Mouse (Mus musculus) heart, postnatal 25 days (tissue): ENCODE results near the gene Nfkbib. TPM values are rescaled to one million over a fixed set of nuclear protein-coding genes. Genes with fewer than 3 reads are reported as not detected.

Experiments
- DNase-seq: peaks from one replicate; pipeline ENCODE4 v3.0.0; 2022; ENCODE audit warnings: low spot score
- intact Hi-C: fragments of 180-260 bp; cut with DNase I; formaldehyde crosslinking; loops from one replicate; pipeline ENCODE4 v1.15.1; 2025
- total RNA-seq, 2 experiments: library from RNA; stranded (reverse); gene quantifications; 2 replicates each; pipeline ENCODE4 v1.2.3; 2021

Gene Nfkbib
- total RNA-seq, 2 experiments from 2014 or later, result 22.1 to 22.9 TPM

DNA sequence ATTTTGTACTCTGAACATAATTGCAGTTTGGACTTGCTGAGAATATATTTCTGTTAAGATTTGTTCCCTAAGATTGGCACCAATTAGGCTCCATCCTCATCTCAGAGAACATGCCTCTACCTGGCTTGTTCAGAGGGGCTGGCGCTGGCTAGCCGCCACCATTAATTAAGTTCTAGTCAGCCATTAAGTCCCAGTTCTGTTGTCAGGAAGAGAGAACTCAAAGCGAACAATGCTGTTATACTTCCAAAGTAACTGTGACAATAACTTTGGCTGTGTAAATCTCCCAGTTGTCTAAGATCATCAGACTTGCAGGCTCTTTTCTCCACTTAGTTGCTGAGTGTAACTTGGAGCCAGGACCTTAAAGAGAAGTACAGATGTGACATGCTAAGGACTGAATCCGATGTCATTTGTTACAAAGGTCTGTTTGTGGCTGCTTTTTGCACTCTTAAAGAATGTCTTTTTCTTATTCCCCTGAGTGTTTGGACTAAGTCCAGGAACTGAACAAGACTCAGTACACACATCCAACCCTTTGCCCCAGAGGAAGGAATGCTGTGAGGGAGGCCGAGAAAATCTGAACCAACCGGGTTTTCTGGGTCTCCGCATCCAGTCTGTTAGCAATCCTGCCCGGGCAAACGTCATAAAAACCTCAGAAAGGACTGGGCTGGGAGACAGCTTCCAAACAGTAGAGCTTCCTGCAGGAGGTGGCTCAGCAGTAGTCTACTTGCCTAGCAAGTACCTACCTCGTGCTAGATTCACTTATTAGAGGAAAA is 34.8 kb upstream of the Nfkbib start:
- intact Hi-C loops, result no loop called here
- DNase-seq, result peak; percentile 27

DNA sequence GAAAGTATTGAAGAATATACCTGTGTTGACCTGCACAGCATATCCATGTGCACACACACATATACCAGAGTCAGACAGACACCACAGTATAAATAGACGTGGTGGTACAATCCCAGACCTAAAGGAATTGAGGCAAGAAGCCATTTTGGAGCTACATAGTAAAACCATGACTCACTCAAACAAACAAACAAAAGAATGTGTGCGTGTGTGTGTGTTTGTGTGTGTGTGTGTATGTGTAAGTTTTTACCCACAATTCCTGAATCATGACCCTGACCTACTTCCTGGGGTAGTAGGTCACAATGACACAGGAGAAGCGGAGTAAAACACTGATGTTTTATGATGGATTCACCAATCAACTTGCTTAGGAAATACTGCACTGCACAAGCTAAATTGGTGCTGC is 34.1 kb upstream of the Nfkbib start:
- DNase-seq, result no peak
- intact Hi-C loops, result no loop called here

- no peak for DNase-seq
- intact Hi-C loops, result loop anchor here (5.0 kb wide), 2 partner anchors 32 to 237 kb away; partner anchors contain the start of gene Lgals4
Measured at GRCm38 (mm10) chr7:28799994-28800393, 32.7 kb upstream of the Nfkbib start.

DNA sequence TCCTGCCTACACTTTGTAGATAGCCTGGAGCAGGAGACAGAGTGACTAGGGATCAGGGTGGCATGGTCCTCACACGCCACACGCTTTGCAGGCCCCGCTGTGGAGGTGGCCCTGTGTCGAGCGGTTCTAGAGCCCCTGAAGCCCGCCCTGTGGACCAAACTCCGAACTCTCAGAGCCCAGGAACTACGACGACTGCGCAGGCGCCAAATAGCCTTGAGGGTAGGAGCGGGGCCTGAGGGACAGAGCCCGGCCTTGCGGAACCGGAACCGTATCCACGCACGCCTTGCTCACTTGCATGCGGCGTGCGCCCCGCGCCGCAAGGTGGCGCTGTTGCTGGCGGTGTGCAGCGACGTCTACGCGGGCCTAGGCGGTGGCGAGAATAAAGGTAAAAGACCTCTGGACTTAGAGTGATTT is 29.3 kb upstream of the Nfkbib start:
- intact Hi-C loops, result loop anchor here (1.0 to 5.0 kb wide), 3 partner anchors 36 to 241 kb away; partner anchors contain the start of gene Lgals4
- DNase-seq, result peak; percentile 73

DNA sequence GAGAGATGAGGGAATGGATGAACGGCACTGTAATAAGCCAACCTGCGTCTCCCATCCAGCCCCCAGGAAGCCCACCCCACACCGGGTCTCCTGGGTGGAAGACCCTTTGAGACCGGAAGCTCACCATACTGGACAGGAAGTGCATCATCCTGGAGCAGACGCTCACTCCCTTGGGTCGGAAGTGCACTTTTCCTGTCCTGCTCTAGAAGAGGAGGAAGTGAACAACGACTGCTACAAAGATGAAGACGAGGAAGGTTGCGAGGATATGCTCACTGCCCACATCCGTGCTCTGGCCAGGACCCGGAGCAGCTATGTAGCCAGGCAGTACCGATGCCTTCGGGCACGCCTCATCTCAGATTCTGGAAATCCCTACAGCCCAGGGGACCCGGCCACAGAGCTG is 28.5 kb upstream of the Nfkbib start:
- intact Hi-C loops, result loop anchor here (1.0 to 5.0 kb wide), 3 partner anchors 36 to 241 kb away; partner anchors contain the start of gene Lgals4
- DNase-seq, result no peak

GRCm38 (mm10) chr7:28794496-28794895 is 27.2 kb upstream of the Nfkbib start:
- no peak for DNase-seq
- intact Hi-C loops, result no loop called here

DNA sequence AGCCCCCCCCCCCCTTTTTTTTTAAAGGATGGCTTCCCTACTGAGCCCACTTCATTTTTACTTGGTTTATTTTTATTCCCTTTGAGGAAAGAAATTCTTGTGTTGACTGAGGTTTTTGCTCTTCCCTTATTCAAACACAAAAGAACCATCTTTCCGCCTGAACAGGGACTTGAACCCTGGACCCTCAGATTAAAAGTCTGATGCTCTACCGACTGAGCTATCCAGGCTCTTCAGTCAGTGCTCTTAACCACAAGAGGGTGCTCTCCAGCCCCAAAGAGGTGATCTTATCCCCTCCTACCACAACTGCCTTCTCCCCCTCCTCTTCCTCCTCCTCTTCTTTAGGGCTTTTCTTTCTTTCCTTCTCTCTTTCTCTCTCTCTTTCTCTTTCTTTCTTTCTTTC is 26.5 kb upstream of the Nfkbib start:
- DNase-seq, result no peak
- intact Hi-C loops, result no loop called here

DNA sequence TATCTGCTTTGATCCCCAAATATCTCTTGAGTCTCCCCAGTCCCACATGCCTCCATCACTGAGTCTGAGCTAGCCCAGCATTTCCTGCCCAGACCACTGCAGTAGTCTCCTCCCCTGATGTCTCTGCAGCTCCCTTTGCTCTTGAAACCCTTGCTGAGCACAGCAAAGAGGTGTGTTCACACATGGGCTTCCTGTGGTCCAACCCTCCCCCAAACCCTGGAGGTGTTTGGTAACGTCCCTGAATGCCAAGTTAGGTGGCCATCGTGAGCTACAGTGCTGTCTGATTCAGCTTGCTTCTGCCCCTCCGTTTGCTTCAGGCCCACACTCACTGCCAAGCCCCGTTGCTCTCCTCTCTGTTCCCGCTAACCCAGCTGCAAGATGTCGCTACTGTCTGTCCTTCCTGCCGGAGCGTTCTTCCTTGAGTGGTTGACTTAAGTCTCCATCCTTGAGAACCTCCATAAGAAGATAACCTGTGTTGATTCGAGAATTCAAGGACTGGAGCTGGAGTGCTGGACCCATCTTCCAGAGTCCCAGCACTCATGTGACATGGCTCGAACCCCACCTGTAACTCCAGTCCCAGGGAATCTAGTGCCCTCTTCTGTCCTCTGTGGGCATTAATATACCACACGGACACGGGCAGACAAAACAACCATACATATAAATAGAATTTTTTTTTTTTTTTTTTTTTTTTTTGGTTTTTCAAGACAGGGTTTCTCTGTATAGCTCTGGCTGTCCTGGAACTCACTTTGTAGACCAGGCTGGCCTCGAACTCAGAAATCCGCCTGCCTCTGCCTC is 25.3 kb upstream of the Nfkbib start:
- DNase-seq, result no peak
- intact Hi-C loops, result no loop called here

GRCm38 (mm10) chr7:28791706-28792105 is 24.4 kb upstream of the Nfkbib start:
- no peak for DNase-seq
- intact Hi-C loops, result no loop called here

- intact Hi-C loops, result no loop called here
- DNase-seq, result no peak
Measured at GRCm38 (mm10) chr7:28790066-28790806, 22.9 kb upstream of the Nfkbib start.

DNA sequence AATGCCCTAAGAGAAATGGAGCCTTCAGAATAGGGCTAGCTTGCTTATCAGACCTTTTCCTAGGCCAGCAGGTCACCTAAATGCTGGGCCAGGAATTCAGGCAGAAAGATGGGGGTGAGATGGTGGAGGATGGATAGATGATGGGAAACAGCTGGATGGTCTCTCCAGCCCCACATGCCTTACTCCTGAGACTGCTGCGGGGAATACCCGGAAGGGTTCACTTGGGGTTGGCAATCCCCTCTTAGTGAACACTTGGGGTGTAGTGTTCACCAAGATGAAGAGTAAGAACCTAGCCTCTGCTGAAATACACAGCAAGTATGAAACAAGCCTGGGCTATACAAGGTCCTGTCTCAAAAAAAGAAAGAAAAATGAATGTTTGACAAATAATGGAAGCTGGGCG is 21.9 kb upstream of the Nfkbib start:
- no peak for DNase-seq
- intact Hi-C loops, result no loop called here

- intact Hi-C loops, result no loop called here
- DNase-seq, result no peak
Measured at GRCm38 (mm10) chr7:28788307-28789195, 21.2 kb upstream of the Nfkbib start, which contains the start of gene Rinl. Rinl (plus strand) TSS chr7:28788969.

GRCm38 (mm10) chr7:28787884-28788283 is 20.6 kb upstream of the Nfkbib start:
- intact Hi-C loops, result no loop called here
- no peak for DNase-seq

GRCm38 (mm10) chr7:28785161-28785560 is 17.8 kb upstream of the Nfkbib start:
- intact Hi-C loops, result no loop called here
- DNase-seq, result no peak

DNA sequence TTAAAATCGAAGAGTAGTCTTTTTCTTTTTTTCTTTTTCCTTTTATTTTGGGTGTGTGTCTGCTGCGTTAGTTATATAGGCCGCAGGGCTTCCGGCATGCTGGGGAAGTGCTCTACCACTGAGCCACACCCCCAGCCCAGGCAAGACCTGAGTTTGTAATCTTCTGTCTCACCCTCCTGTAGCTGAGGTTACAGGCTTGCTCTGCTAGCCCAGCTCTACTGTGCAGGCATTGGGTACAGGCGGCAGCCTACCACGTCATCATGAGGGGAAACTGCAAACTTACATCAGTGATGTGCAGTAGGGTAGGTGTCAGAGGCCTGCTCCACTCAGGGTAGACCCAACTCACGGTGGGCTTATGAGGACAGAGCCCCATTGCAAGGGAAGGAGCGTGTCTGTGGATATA is 13.9 kb upstream of the Nfkbib start:
- no peak for DNase-seq
- intact Hi-C loops, result loop anchor here (2.0 to 5.0 kb wide), 2 partner anchors 191 to 258 kb away; no protein-coding TSS in a partner anchor

DNA sequence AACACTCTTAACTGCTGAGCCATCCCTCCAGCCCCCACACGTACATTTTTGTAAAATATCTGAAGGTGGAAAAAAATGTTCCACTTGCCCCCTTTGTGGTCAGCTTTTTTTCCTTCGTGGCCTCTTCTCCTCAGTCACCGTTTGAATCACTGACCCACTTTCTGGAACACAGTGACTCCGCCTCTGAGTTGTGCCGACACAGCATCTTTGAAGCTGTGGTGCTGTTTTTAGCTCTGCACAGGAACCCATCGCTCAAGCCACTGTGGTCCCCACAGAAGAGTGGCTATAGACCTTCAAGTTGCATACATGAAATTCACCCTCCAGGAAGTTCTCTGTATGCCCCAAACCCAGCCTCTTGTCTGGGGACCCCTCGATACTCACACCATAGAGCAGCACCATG is 13.5 kb upstream of the Nfkbib start:
- intact Hi-C loops, result loop anchor here (1.0 to 5.0 kb wide), 3 partner anchors 86 to 258 kb away; no protein-coding TSS in a partner anchor
- no peak for DNase-seq

DNA sequence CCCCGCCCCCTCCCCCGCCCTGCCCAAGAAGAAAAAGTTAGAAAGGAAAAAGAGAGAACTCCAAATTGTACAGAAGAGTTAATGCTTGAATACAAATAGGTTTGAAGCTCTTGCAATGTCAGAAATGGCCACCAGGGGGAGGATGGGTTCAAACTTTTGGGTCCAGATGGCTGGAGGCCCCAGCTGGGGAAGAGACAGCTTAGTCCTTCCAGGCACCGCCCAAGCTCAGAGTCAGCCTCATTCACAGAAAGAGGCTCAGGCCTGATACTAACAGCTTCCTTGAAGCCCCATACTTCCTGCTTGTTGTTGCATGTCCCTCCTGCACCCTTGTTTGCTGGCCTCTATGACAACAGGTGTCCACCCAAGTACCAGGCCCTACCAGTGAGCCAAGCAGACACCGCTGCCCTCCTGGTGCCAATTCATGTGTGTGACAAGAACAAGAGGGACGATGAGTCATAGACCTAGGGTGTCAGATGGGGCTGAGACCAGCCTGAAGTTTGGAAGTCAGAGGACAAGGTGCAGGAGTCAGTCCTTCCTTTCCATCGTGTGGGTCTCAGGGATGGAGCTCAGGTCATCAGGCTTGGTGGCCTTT is 12.9 kb upstream of the Nfkbib start:
- intact Hi-C loops, result loop anchor here (1.0 to 5.0 kb wide), 3 partner anchors 87 to 259 kb away; no protein-coding TSS in a partner anchor
- DNase-seq, result peak; percentile 69

- no peak for DNase-seq
- intact Hi-C loops, result no loop called here
Measured at GRCm38 (mm10) chr7:28778825-28779224, 11.5 kb upstream of the Nfkbib start.

- intact Hi-C loops, result no loop called here
- DNase-seq, result no peak
Measured at GRCm38 (mm10) chr7:28775129-28775528, 7.8 kb upstream of the Nfkbib start.
